Comparison of ENCODE assay signal across 7 mouse cellular contexts in the genomic region with DNA sequence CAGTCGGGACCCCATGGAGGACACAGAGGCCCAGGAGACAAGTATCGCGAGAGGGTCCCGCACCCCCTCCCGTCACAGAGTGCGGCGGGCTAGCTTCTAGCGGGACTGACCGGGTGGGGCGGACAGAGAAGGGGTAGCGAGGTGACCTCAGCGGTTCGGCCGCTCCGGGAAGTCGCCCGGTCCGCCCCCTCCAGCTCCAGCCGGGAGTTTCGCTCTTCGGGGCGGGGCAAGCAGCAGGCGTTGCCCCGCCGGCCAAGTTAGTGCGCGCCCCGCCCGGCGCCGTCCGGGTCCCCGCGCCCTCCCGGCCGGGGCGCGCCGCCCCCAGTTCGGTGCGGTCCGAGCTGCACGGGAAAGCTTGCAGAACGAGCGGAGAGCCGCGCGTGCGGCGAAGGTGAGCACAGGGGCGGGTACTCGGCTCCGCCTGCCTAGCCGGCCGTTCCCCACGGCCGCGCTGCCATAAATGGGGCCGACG. TPM values are rescaled to one million over a fixed set of nuclear protein-coding genes. Genes with fewer than 3 reads are reported as not detected.
DNase-seq lines count a peak whose midpoint lies in the region; ATAC-seq and TF ChIP-seq lines count a peak whose summit lies in the region.

A gene (plus strand): TSS at position 274 of the 472 bp plus-strand sequence.

- no peaks in the 10 kb centered on the region for H3K36me3 ChIP-seq in kidney, adult 2 months (ENCODE audit: control insufficient read depth, insufficient read depth, low read length)
- no peaks in the 10 kb centered on the region for H3K36me3 ChIP-seq in lung, embryonic 15.5 days

- no peaks in the 10 kb centered on the region for H3K4me1 ChIP-seq in kidney, adult 2 months (ENCODE audit: control insufficient read depth, insufficient read depth, low read length)
- peaks cover 62% of the 10 kb centered on the region for H3K4me1 ChIP-seq in lung, embryonic 15.5 days

- TF ChIP-seq CTCF in kidney, adult 2 months (conservative IDR thresholded peaks at IDR 0.05; ENCODE audit: insufficient read depth, insufficient read length, low read depth, low read length): no peak

- peak; percentile 84 for DNase-seq in Muller cell, postnatal 12 days (ENCODE audit: inconsistent ontology term)
- DNase-seq in embryo, embryonic 10 days (ENCODE audit: low spot score): peak; percentile 81
- DNase-seq in heart, adult 8-10 months (ENCODE audit: low spot score): peak; percentile 53
- peak; percentile 77 for DNase-seq in kidney, adult 2 months
- no peak for DNase-seq in frontal cortex, adult 2 months (ENCODE audit: extremely low spot score in 1 of 2, low spot score in 1 of 2)

- peak within 1 kb of the TSS; percentile 71 for H3K9ac ChIP-seq in lung, embryonic 15.5 days

- H3K27ac ChIP-seq in kidney, adult 2 months (ENCODE audit: insufficient read depth, low read depth, low read length): peak within 1 kb of the TSS; percentile 36; the same call in 1 of the 2 replicates
- peak within 1 kb of the TSS; percentile 94 for H3K27ac ChIP-seq in lung, embryonic 15.5 days

- no peak for TF ChIP-seq POLR2A in kidney, adult 2 months (IDR thresholded peaks at IDR 0.05; ENCODE audit: low read depth, low read length)

- 1% methylated on average over 57 of the region's 60 CpGs for WGBS in kidney, adult 2 months
- WGBS in lung, embryonic 15.5 days: under 1% methylated on average over 55 of the region's 60 CpGs

- peak within 1 kb of the TSS; percentile 80 for H3K4me3 ChIP-seq in kidney, adult 2 months (ENCODE audit: insufficient read depth, low read depth, low read length)
- H3K4me3 ChIP-seq in lung, embryonic 15.5 days: peak within 1 kb of the TSS; percentile 75

- no peaks in the 10 kb centered on the region for H3K9me3 ChIP-seq in lung, embryonic 15.5 days

- peak within 1 kb of the TSS; percentile 97 for H3K4me2 ChIP-seq in lung, embryonic 15.5 days

- peak; percentile 37 for ATAC-seq in lung, embryonic 15.5 days (ENCODE audit: borderline replicate concordance, extremely low read depth, low FRiP score, low TSS enrichment)
- no peak for ATAC-seq in neutrophil, adult 5-6 weeks (ENCODE audit: extremely low read depth, insufficient number of reproducible peaks, low FRiP score, poor library complexity, severe bottlenecking)

- H3K27me3 ChIP-seq in kidney, adult 2 months (replicated peaks; ENCODE audit: control insufficient read depth, insufficient read depth, low read length): no peaks in the 10 kb centered on the region
- peaks cover 20% of the 10 kb centered on the region for H3K27me3 ChIP-seq in lung, embryonic 15.5 days

RNA-seq across cellular contexts. Expression of the gene that starts here (rescaled TPM):
- 1 to 10 TPM; 4.0 to 5.5 (median 4.9) TPM for total RNA-seq in heart, adult 8-10 months (2022)
- polyA plus RNA-seq in kidney, adult 2 months (2012; rRNA removed): 10.7 and 12.1 TPM in 2 replicates
- polyA plus RNA-seq in lung, embryonic 15.5 days (2015; fragmentation: Nextera tagmentation; extraction: Ambion mirVana): 11.4 TPM in 2 replicates
- total RNA-seq in neutrophil, adult 5-6 weeks (2017): 13.4 and 15.0 TPM in 2 replicates
- polyA plus RNA-seq in frontal cortex, adult 2 months (2012; rRNA removed): 0.90 and 1.4 TPM in 2 replicates

Comparison
In these comparisons a context has a peak if more than half of its experiments do, and no peak if none do; other contexts are left out.
1. DNase-seq: peak in Muller cell, postnatal 12 days (single experiment), embryo, embryonic 10 days (single experiment), heart, adult 8-10 months (single experiment) and kidney, adult 2 months (single experiment); none in frontal cortex, adult 2 months (0 of 2).